Mouse (Mus musculus): ENCODE measurements at regions not wholly inside any gene's neighbourhood (a gene's known extent, or its start where the extent isn't known, plus 50 kb on each side); places are given as distances from the start of the nearest gene placed in this dataset.

DNA sequence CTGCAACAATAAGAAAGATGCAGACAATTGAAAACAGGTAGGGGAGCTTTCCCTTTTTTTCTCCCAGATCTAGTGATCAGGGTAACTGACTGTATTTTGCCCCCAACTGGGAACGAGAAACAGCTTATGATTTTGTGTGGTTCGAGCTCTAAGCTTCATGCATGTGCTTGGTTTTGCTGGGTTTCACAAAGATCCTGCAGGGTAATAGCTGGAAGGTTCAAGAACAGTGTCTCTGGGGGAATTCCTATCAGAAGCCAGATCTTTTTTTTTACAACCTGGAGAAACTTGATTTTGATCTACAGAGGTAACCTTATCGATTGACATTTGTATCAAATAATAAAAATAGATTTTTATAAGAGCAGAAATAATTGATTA lies 145.0 kb upstream of the Fam98a start:
- no peak for TF ChIP-seq CTCF (IDR thresholded peaks at IDR 0.05; ENCODE audit: borderline replicate concordance, insufficient read depth, low read length)
- no peak for TF ChIP-seq POLR2A (IDR thresholded peaks at IDR 0.05; ENCODE audit: low read depth, low read length)
- Histone ChIP-seq H3K4me3 (ENCODE audit: insufficient read depth, low read length) (no peak overlapping the region), H3K27ac (ENCODE audit: insufficient read depth, low read length) (no peak overlapping the region), H3K4me1 (ENCODE audit: control insufficient read depth, insufficient read depth, low read length) (no peaks in the 10 kb centered on the region)

DNA sequence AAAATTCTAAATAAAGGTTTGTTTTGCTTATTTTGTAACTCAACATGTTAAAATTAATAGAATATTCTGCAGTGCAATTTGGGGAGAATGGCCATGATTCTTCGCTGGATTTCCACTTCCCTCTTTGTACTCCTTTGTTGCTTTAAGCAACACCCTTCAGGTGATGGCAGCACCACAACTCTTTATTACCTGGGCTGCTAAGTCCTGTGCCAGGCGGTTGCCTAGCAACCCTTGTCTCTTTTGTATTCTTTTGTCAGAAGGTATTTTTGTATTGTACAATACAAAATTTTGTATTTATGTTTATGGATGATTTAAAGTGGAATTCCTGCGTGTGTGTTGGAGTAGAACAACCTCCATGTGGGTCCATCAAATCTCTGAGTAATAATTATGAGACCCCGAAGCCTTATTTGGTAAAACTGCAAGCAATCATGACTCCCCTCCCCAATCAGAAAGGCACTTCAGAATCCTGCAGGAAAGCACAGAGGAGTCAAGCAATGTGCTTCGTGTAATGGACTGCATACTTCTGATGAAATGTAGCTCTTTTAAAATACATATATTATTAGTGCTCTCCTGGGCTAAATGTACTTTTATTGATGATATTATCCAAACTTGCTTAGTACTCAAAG lies 144.5 kb upstream of the Fam98a start:
- no peak for TF ChIP-seq POLR2A (IDR thresholded peaks at IDR 0.05; ENCODE audit: low read depth, low read length)
- no peak for TF ChIP-seq CTCF (IDR thresholded peaks at IDR 0.05; ENCODE audit: borderline replicate concordance, insufficient read depth, low read length)
- Histone ChIP-seq H3K27ac (ENCODE audit: insufficient read depth, low read length) (no peak overlapping the region), H3K4me3 (ENCODE audit: insufficient read depth, low read length) (no peak overlapping the region), H3K4me1 (ENCODE audit: control insufficient read depth, insufficient read depth, low read length) (no peaks in the 10 kb centered on the region)

DNA sequence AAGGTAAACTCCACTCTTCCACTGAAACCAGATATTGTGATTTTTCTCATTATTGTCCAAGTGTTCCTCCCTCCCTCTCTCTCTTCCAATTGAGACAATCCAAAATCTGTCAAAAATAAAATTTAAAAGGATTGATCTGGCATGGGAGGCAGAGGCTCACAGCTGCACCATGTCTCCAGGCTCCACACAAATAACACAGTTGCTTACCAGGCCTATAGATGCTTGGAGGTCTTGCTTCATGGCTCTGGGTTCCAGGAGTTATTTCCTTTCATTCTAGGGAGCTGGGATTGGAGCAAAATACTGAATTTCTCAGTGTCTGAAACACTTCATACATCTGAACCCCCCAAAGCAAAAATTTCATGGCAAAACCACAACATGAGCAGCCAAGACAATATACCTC lies 134.2 kb upstream of the Fam98a start:
- H3K4me1 ChIP-seq (ENCODE audit: control insufficient read depth, insufficient read depth, low read length) = no peaks in the 10 kb centered on the region
- no peak overlapping the region for H3K27ac ChIP-seq (ENCODE audit: insufficient read depth, low read length)
- no peak for TF ChIP-seq CTCF (IDR thresholded peaks at IDR 0.05; ENCODE audit: borderline replicate concordance, insufficient read depth, low read length)
- no peak for TF ChIP-seq POLR2A (IDR thresholded peaks at IDR 0.05; ENCODE audit: low read depth, low read length)
- H3K4me3 ChIP-seq (ENCODE audit: insufficient read depth, low read length) = no peak overlapping the region

DNA sequence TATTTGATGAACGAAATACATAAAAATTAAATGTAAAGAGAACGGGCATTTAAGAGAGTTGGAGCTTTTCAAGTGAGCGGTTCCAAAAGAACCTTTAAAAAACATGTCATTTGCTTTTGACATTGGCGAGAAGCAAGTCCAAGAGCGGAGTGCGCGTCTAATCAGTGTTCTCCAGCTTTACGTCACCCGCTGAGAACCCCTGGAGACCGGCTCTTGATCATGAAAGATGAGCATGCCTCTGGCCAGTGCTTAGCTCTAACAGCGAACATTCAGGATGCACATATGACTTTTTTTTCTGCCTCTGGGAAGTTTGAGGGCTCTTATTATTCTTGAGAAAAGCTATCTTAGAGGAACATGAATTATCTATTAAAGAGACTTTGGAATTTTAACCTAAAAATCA lies 95.2 kb upstream of the Fam98a start:
- Histone ChIP-seq H3K4me1 (ENCODE audit: control insufficient read depth, insufficient read depth, low read length) (no peaks in the 10 kb centered on the region), H3K27ac (ENCODE audit: insufficient read depth, low read length) (no peak overlapping the region), H3K4me3 (ENCODE audit: insufficient read depth, low read length) (no peak overlapping the region)
- TF ChIP-seq CTCF (IDR thresholded peaks at IDR 0.05; ENCODE audit: borderline replicate concordance, insufficient read depth, low read length) (no peak), POLR2A (IDR thresholded peaks at IDR 0.05; ENCODE audit: low read depth, low read length) (no peak)

DNA sequence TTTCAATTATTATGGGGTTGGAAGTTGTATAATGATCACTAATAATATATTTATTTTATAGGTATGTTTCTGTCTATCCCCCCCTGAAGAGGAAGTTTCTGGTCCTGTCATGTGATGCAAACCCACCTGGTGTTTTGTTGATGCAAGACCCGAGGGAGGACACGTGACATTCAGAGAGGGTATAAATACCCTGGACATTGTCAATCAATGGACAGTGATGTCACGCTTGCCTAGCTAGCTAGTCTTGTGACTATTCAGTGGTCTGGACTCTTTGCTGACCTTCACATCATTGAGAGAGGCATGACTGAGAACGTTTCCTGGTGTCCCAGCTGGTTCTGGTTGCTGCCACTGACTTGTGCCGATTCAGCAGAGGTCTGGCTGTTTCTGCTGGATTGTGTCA lies 93.0 kb upstream of the Fam98a start:
- H3K27ac ChIP-seq (ENCODE audit: insufficient read depth, low read length) = no peak overlapping the region
- TF ChIP-seq CTCF (IDR thresholded peaks at IDR 0.05; ENCODE audit: borderline replicate concordance, insufficient read depth, low read length) = no peak
- TF ChIP-seq POLR2A (IDR thresholded peaks at IDR 0.05; ENCODE audit: low read depth, low read length) = no peak
- no peaks in the 10 kb centered on the region for H3K4me1 ChIP-seq (ENCODE audit: control insufficient read depth, insufficient read depth, low read length)
- H3K4me3 ChIP-seq (ENCODE audit: insufficient read depth, low read length) = no peak overlapping the region

DNA sequence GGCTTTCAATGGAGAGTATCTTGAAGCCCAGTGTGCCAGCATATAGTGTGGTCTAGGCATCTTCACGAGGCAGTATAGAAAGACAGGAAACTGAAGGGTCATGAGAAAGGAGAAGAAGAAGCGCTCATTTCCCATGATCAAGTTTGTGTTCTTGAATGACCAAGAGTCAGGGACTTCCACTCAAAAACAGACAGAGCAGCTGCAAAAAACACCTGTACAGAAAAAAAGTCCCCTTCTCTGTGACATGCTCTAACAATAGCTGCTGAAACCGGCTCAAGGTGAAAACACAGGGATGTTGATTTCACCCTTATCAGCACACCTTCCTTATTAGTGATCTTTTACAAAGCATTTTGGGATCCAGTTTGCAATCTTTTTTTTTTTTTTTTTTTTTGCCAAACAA lies 90.6 kb upstream of the Fam98a start:
- Histone ChIP-seq H3K4me1 (ENCODE audit: control insufficient read depth, insufficient read depth, low read length) (no peaks in the 10 kb centered on the region), H3K4me3 (ENCODE audit: insufficient read depth, low read length) (no peak overlapping the region)
- TF ChIP-seq CTCF (IDR thresholded peaks at IDR 0.05; ENCODE audit: borderline replicate concordance, insufficient read depth, low read length) (no peak), POLR2A (IDR thresholded peaks at IDR 0.05; ENCODE audit: low read depth, low read length) (no peak)

DNA sequence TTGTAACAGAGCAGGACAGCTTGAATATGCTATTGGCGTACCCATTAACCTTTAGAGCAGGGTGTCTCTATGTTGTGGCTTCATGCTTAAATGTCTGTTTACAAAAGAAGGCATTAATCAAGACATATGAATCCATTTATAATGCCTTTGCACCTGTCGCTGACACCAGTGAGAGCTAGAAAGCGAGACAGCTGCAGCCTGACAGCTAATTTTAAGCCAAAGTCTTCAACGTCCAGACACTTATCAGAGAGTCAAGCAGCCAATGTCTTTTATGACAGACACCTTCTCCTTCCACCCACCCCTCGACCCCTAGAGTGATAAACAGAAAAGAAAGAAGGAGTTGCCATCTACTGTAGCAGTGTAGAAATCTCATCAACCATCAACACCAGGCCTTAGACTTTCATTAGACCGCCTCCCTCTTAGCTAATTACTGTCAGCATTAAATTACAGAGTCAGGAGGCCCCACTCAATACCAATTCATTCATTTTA lies 89.3 kb upstream of the Fam98a start:
- TF ChIP-seq CTCF (IDR thresholded peaks at IDR 0.05; ENCODE audit: borderline replicate concordance, insufficient read depth, low read length) (no peak), POLR2A (IDR thresholded peaks at IDR 0.05; ENCODE audit: low read depth, low read length) (no peak)
- Histone ChIP-seq H3K4me1 (ENCODE audit: control insufficient read depth, insufficient read depth, low read length) (no peaks in the 10 kb centered on the region), H3K4me3 (ENCODE audit: insufficient read depth, low read length) (no peak overlapping the region), H3K27ac (ENCODE audit: insufficient read depth, low read length) (no peak overlapping the region)

More for the DNA sequence above, 90.6 kb upstream of the Fam98a start:
- no peak overlapping the region for H3K27ac ChIP-seq (ENCODE audit: insufficient read depth, low read length)

DNA sequence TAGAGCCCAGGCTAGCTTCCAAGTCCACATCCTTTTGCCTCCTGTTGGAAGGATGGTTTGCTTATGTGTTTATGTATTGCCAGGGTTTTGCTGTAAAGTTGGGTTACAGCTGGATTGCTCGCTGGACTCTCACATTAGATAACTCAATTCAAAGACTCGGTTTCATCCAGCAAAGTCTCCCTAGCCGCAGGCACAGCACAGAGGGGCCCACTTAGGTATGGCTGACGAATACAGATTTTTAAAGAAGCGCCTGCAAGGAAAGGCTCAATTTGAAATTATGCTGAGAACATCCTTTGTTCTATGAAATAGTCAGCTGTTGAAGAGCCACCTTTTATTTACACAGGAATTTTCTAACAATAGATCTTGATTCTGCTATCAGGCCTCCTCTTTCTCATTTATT lies 88.8 kb upstream of the Fam98a start:
- H3K4me1 ChIP-seq (ENCODE audit: control insufficient read depth, insufficient read depth, low read length) = no peaks in the 10 kb centered on the region
- no peak overlapping the region for H3K27ac ChIP-seq (ENCODE audit: insufficient read depth, low read length)
- no peak overlapping the region for H3K4me3 ChIP-seq (ENCODE audit: insufficient read depth, low read length)
- TF ChIP-seq CTCF (IDR thresholded peaks at IDR 0.05; ENCODE audit: borderline replicate concordance, insufficient read depth, low read length) (no peak), POLR2A (IDR thresholded peaks at IDR 0.05; ENCODE audit: low read depth, low read length) (no peak)

DNA sequence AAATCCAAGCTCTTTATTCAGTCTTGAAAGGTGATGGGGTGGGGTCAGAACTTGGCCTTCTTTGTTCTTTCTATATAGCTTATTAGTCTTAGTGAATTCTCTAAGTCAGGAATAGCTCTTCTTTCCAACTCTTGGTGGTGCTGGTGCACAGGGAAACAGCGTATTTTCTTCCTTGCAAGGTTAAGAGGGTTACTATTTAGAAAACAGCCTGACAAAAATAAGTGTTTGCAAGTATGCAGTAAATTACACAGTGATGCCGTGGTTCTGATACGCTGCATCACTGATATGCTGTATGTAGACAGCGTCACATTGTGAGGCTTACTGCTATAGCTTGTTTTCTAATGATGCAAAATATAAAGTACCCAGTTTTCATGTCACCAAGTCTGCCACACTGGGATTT lies 78.1 kb upstream of the Fam98a start:
- no peak overlapping the region for H3K4me3 ChIP-seq (ENCODE audit: insufficient read depth, low read length)
- no peaks in the 10 kb centered on the region for H3K4me1 ChIP-seq (ENCODE audit: control insufficient read depth, insufficient read depth, low read length)
- TF ChIP-seq POLR2A (IDR thresholded peaks at IDR 0.05; ENCODE audit: low read depth, low read length) = no peak
- no peak for TF ChIP-seq CTCF (IDR thresholded peaks at IDR 0.05; ENCODE audit: borderline replicate concordance, insufficient read depth, low read length)
- no peak overlapping the region for H3K27ac ChIP-seq (ENCODE audit: insufficient read depth, low read length)

DNA sequence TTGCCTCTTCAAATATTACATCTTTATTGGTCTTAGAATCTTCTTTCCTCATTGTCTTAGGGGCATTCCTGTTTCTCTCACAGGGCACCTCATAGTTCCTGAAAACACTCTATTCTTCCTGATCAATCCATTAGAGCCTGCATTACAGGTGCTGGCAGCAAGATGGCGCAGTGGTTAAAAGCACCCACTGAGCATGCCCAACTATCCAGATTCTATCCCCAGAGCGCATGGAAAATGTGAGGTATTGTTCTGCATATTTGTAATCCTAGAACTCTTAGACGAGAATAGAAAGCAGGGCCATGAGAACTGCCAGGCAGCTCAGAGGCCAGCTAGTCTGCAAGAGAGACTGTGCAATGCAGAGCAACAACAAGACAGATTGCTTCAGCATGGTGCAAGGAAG lies 67.7 kb upstream of the Fam98a start:
- TF ChIP-seq POLR2A (IDR thresholded peaks at IDR 0.05; ENCODE audit: low read depth, low read length) = no peak
- TF ChIP-seq CTCF (IDR thresholded peaks at IDR 0.05; ENCODE audit: borderline replicate concordance, insufficient read depth, low read length) = no peak
- Histone ChIP-seq H3K4me3 (ENCODE audit: insufficient read depth, low read length) (no peak overlapping the region), H3K4me1 (ENCODE audit: control insufficient read depth, insufficient read depth, low read length) (no peaks in the 10 kb centered on the region), H3K27ac (ENCODE audit: insufficient read depth, low read length) (no peak overlapping the region)
